Mouse (Mus musculus) olfactory bulb, adult 2 months (tissue): ENCODE data around the gene Aldh1b1. TPM values are rescaled to one million over a fixed set of nuclear protein-coding genes. Genes with fewer than 3 reads are reported as not detected.

ENCODE experiments used
- H3K27ac ChIP-seq: fragments of 200-500 bp; 2 replicates; pipeline ENCODE4 v1.5.1; 2012; ENCODE audit warnings: low read depth, low read length; ENCODE audit not compliant: insufficient read depth
- H3K4me1 ChIP-seq: fragments of 200-500 bp; 2 replicates; pipeline ENCODE4 v1.6.1; 2012; ENCODE audit warnings: low read length; ENCODE audit not compliant: control insufficient read depth, insufficient read depth
- H3K4me3 ChIP-seq: fragments of 200-500 bp; 2 replicates; pipeline ENCODE4 v1.5.1; 2012; ENCODE audit warnings: mild to moderate bottlenecking, low read depth, low read length, moderate library complexity; ENCODE audit not compliant: insufficient read depth
- CTCF ChIP-seq: fragments of 200-500 bp; IDR thresholded peaks from 2 replicates; pipeline ENCODE4 v1.5.1; 2012; ENCODE audit warnings: low read depth, mild to moderate bottlenecking, low read length, moderate library complexity; ENCODE audit not compliant: insufficient read depth
- POLR2A ChIP-seq: fragments of 200-500 bp; IDR thresholded peaks from 2 replicates; pipeline ENCODE4 v1.6.1; 2012; ENCODE audit warnings: mild to moderate bottlenecking, low read depth, low read length, moderate library complexity; ENCODE audit not compliant: insufficient read depth
- WGBS: fragments of 180-500 bp; shearing (Covaris S2); methylation state at CpG from one replicate; pipeline ENCODE4 v1.1.7; 2018; 5-methylcytosine and 5-hydroxymethylcytosine counted together
- polyA plus RNA-seq: library from polyadenylated mRNA; stranded (reverse); fragments of >200 nt; gene quantifications from 2 replicates; pipeline ENCODE4 v1.2.4, GENCODE M21; 2012; ENCODE audit warnings: low replicate concordance; ENCODE audit not compliant: missing spikeins, insufficient read depth, insufficient read length

The Aldh1b1 gene
- polyA plus RNA-seq: not detected in 2 replicates

- Histone ChIP-seq H3K4me1 (peaks cover 8% of the 10 kb centered on the region), H3K4me3 (peak within 1 kb of the TSS; percentile 63), H3K27ac (no peak within 1 kb of the TSS)
- TF ChIP-seq CTCF (no peak), POLR2A (peak; percentile 18; the same call in 1 of the 2 replicates)
- WGBS: 0% methylated on average over 26 of the region's 26 CpGs
Measured at GRCm38 (mm10) chr4:45798964-45799363, at the start of gene Aldh1b1. TSS of gene Aldh1b1 (plus strand) at chr4:45799022.

GRCm38 (mm10) chr4:45749449-45749848, 49.4 kb upstream of the Aldh1b1 start:
- TF ChIP-seq POLR2A (no peak), CTCF (no peak)
- Histone ChIP-seq H3K27ac (no peak overlapping the region), H3K4me3 (no peak overlapping the region), H3K4me1 (peaks cover 13% of the 10 kb centered on the region; the same call in 1 of the 2 replicates)
- 84% methylated on average over 10 of the region's 10 CpGs for WGBS

- TF ChIP-seq CTCF (no peak), POLR2A (no peak)
- 91% methylated on average over 6 of the region's 6 CpGs for WGBS
- H3K4me1 ChIP-seq: peaks cover 14% of the 10 kb centered on the region; the same call in 1 of the 2 replicates
- no peak overlapping the region for H3K27ac ChIP-seq
- no peak overlapping the region for H3K4me3 ChIP-seq
Measured at GRCm38 (mm10) chr4:45750477-45750876, 48.3 kb upstream of the Aldh1b1 start.

- 61% methylated on average over 6 of the region's 6 CpGs for WGBS
- TF ChIP-seq CTCF (no peak), POLR2A (no peak)
- Histone ChIP-seq H3K4me3 (no peak overlapping the region), H3K27ac (no peak overlapping the region), H3K4me1 (peaks cover 23% of the 10 kb centered on the region; the same call in 1 of the 2 replicates)
Measured at GRCm38 (mm10) chr4:45753211-45753809, 45.5 kb upstream of the Aldh1b1 start.

GRCm38 (mm10) chr4:45754171-45754570, 44.7 kb upstream of the Aldh1b1 start:
- 66% methylated on average over 4 of the region's 4 CpGs for WGBS
- TF ChIP-seq POLR2A (no peak), CTCF (no peak)
- Histone ChIP-seq H3K4me3 (no peak overlapping the region), H3K4me1 (peaks cover 23% of the 10 kb centered on the region; the same call in 1 of the 2 replicates), H3K27ac (no peak overlapping the region)

GRCm38 (mm10) chr4:45755097-45755496, 43.7 kb upstream of the Aldh1b1 start:
- TF ChIP-seq POLR2A (no peak), CTCF (no peak)
- no peak overlapping the region for H3K27ac ChIP-seq
- H3K4me1 ChIP-seq: peaks cover 27% of the 10 kb centered on the region; the same call in 1 of the 2 replicates
- 67% methylated on average over 9 of the region's 9 CpGs for WGBS
- no peak overlapping the region for H3K4me3 ChIP-seq

- Histone ChIP-seq H3K4me1 (peaks cover 21% of the 10 kb centered on the region; the same call in 1 of the 2 replicates), H3K4me3 (no peak overlapping the region), H3K27ac (no peak overlapping the region)
- WGBS: 69% methylated on average over 17 of the region's 17 CpGs
- TF ChIP-seq CTCF (no peak), POLR2A (no peak)
Measured at GRCm38 (mm10) chr4:45755881-45756280, 42.9 kb upstream of the Aldh1b1 start.

GRCm38 (mm10) chr4:45757941-45758340, 40.9 kb upstream of the Aldh1b1 start:
- H3K4me1 ChIP-seq: peaks cover 22% of the 10 kb centered on the region
- H3K4me3 ChIP-seq: no peak overlapping the region
- TF ChIP-seq POLR2A (no peak), CTCF (no peak)
- WGBS: 82% methylated on average over 5 of the region's 5 CpGs
- H3K27ac ChIP-seq: no peak overlapping the region

- Histone ChIP-seq H3K4me1 (peaks cover 29% of the 10 kb centered on the region), H3K27ac (no peak overlapping the region), H3K4me3 (no peak overlapping the region)
- no peak for TF ChIP-seq CTCF
- no peak for TF ChIP-seq POLR2A
- WGBS: 52% methylated on average over 8 of the region's 8 CpGs
Measured at GRCm38 (mm10) chr4:45759411-45759810, 39.4 kb upstream of the Aldh1b1 start.

GRCm38 (mm10) chr4:45762600-45762999, 36.2 kb upstream of the Aldh1b1 start:
- TF ChIP-seq POLR2A: no peak
- TF ChIP-seq CTCF: no peak
- WGBS: 90% methylated on average over 4 of the region's 4 CpGs
- H3K4me3 ChIP-seq: no peak overlapping the region
- H3K27ac ChIP-seq: no peak overlapping the region
- peaks cover 41% of the 10 kb centered on the region for H3K4me1 ChIP-seq
